Mouse (Mus musculus): ENCODE measurements around the gene Bcl6b. TPM values are rescaled to one million over a fixed set of nuclear protein-coding genes. Genes with fewer than 3 reads are reported as not detected.

Bcl6b gene
- polyA plus RNA-seq, 2 experiments = 1.0 TPM

- TF ChIP-seq EP300 (IDR thresholded peaks at IDR 0.05; ENCODE audit: low read depth) = no peak
- no peak for TF ChIP-seq CTCF (IDR thresholded peaks at IDR 0.05; ENCODE audit: low read depth)
- H3K36me3 ChIP-seq (replicated peaks; ENCODE audit: control insufficient read depth, insufficient read depth, low read depth) = no peaks in the 10 kb centered on the region
- H3K4me3 ChIP-seq (ENCODE audit: insufficient read depth in 1 of 2, low read depth in 2 of 2, low read length in 2 of 2) = peak overlapping the region in 1 of 2 experiments; percentile 0; a peak in 1 of 4 replicates
- ATAC-seq (ENCODE audit: insufficient read depth) = 0 out of 2 replicates have a peak, but pooled peaks have one; percentile 3
- 11% methylated on average over 18 of the region's 18 CpGs for WGBS (ENCODE audit: insufficient replicate concordance)
- H3K9ac ChIP-seq (replicated peaks) = no peak overlapping the region
- H3K27ac ChIP-seq = no peak overlapping the region
- peaks cover 44% of the 10 kb centered on the region for H3K27me3 ChIP-seq (ENCODE audit: control insufficient read depth, insufficient read depth, low read length)
- no peaks in the 10 kb centered on the region for H3K9me3 ChIP-seq (ENCODE audit: control insufficient read depth, low read length)
- no peak for DNase-seq (ENCODE audit: low read depth in 3 of 3, low spot score in 3 of 3)
- peak overlapping the region; percentile 43; the same call in 1 of the 2 replicates for H3K4me2 ChIP-seq (ENCODE audit: low read depth)
- peaks cover 7% of the 10 kb centered on the region in 2 experiments for H3K4me1 ChIP-seq (replicated peaks; ENCODE audit: control insufficient read depth in 2 of 2, insufficient read depth in 2 of 2, low read length in 1 of 2)
These were observed 14.8 kb downstream of the Bcl6b start for GRCm38 (mm10) chr11:70214856-70215209.

GRCm38 (mm10) chr11:70214191-70214855 is 15.3 kb downstream of the Bcl6b start:
- ATAC-seq (ENCODE audit: insufficient read depth) (no peak; the same call in 1 of the 2 replicates), DNase-seq (ENCODE audit: low read depth in 3 of 3, low spot score in 3 of 3) (no peak)
- no peaks in the 10 kb centered on the region for H3K9me3 ChIP-seq (ENCODE audit: control insufficient read depth, low read length)
- no peaks in the 10 kb centered on the region for H3K36me3 ChIP-seq (replicated peaks; ENCODE audit: control insufficient read depth, insufficient read depth, low read depth)
- 2% methylated on average over 46 of the region's 46 CpGs for WGBS (ENCODE audit: insufficient replicate concordance)
- peak overlapping the region; percentile 43 for H3K4me2 ChIP-seq (ENCODE audit: low read depth)
- no peak for TF ChIP-seq CTCF (IDR thresholded peaks at IDR 0.05; ENCODE audit: low read depth)
- TF ChIP-seq EP300 (IDR thresholded peaks at IDR 0.05; ENCODE audit: low read depth) = no peak
- H3K27ac ChIP-seq = no peak overlapping the region
- peak overlapping the region in 1 of 2 experiments; percentile 0; a peak in 2 of 4 replicates for H3K4me3 ChIP-seq (ENCODE audit: insufficient read depth in 1 of 2, low read depth in 2 of 2, low read length in 2 of 2)
- H3K27me3 ChIP-seq (ENCODE audit: control insufficient read depth, insufficient read depth, low read length) = peaks cover 44% of the 10 kb centered on the region
- peaks cover 2% of the 10 kb centered on the region in 2 experiments for H3K4me1 ChIP-seq (replicated peaks; ENCODE audit: control insufficient read depth in 2 of 2, insufficient read depth in 2 of 2, low read length in 1 of 2)
- H3K9ac ChIP-seq (replicated peaks) = no peak overlapping the region

- H3K27ac ChIP-seq = no peak overlapping the region
- no peak overlapping the region for H3K4me3 ChIP-seq (ENCODE audit: insufficient read depth in 1 of 2, low read depth in 2 of 2, low read length in 2 of 2)
- ATAC-seq (ENCODE audit: insufficient read depth) = no peak
- H3K4me1 ChIP-seq (replicated peaks; ENCODE audit: control insufficient read depth in 2 of 2, insufficient read depth in 2 of 2, low read length in 1 of 2) = no peaks in the 10 kb centered on the region
- peaks cover 44% of the 10 kb centered on the region for H3K27me3 ChIP-seq (ENCODE audit: control insufficient read depth, insufficient read depth, low read length)
- H3K9me3 ChIP-seq (ENCODE audit: control insufficient read depth, low read length) = no peaks in the 10 kb centered on the region
- peak overlapping the region; percentile 43 for H3K4me2 ChIP-seq (ENCODE audit: low read depth)
- no peak for DNase-seq (ENCODE audit: low read depth in 3 of 3, low spot score in 3 of 3)
- TF ChIP-seq EP300 (IDR thresholded peaks at IDR 0.05; ENCODE audit: low read depth) (no peak), CTCF (IDR thresholded peaks at IDR 0.05; ENCODE audit: low read depth) (no peak)
- H3K36me3 ChIP-seq (replicated peaks; ENCODE audit: control insufficient read depth, insufficient read depth, low read depth) = no peaks in the 10 kb centered on the region
- 11% methylated on average over 26 of the region's 26 CpGs for WGBS (ENCODE audit: insufficient replicate concordance)
- no peak overlapping the region for H3K9ac ChIP-seq (replicated peaks)
These were observed 15.9 kb downstream of the Bcl6b start for GRCm38 (mm10) chr11:70213736-70214135.

GRCm38 (mm10) chr11:70212896-70213295 is 16.7 kb downstream of the Bcl6b start:
- H3K9ac ChIP-seq (replicated peaks) = no peak overlapping the region
- H3K27ac ChIP-seq = no peak overlapping the region
- TF ChIP-seq CTCF (IDR thresholded peaks at IDR 0.05; ENCODE audit: low read depth) (peak; percentile 51; the same call in 1 of the 2 replicates), EP300 (IDR thresholded peaks at IDR 0.05; ENCODE audit: low read depth) (no peak)
- peaks cover 44% of the 10 kb centered on the region for H3K27me3 ChIP-seq (ENCODE audit: control insufficient read depth, insufficient read depth, low read length)
- no peak overlapping the region for H3K4me2 ChIP-seq (ENCODE audit: low read depth)
- H3K9me3 ChIP-seq (ENCODE audit: control insufficient read depth, low read length) = no peaks in the 10 kb centered on the region
- H3K36me3 ChIP-seq (replicated peaks; ENCODE audit: control insufficient read depth, insufficient read depth, low read depth) = no peaks in the 10 kb centered on the region
- 13% methylated on average over 9 of the region's 9 CpGs for WGBS (ENCODE audit: insufficient replicate concordance)
- DNase-seq (ENCODE audit: low read depth in 3 of 3, low spot score in 3 of 3) (peak in 1 of 3 experiments; percentile 49), ATAC-seq (ENCODE audit: insufficient read depth) (no peak)
- no peaks in the 10 kb centered on the region for H3K4me1 ChIP-seq (replicated peaks; ENCODE audit: control insufficient read depth in 2 of 2, insufficient read depth in 2 of 2, low read length in 1 of 2)
- no peak overlapping the region for H3K4me3 ChIP-seq (ENCODE audit: insufficient read depth in 1 of 2, low read depth in 2 of 2, low read length in 2 of 2)

- no peak for ATAC-seq (ENCODE audit: insufficient read depth)
- 56% methylated on average over 6 of the region's 6 CpGs for WGBS (ENCODE audit: insufficient replicate concordance)
- no peak for TF ChIP-seq EP300 (IDR thresholded peaks at IDR 0.05; ENCODE audit: low read depth)
- no peak for TF ChIP-seq CTCF (IDR thresholded peaks at IDR 0.05; ENCODE audit: low read depth)
These were observed 17.2 kb downstream of the Bcl6b start, which contains the start of gene Slc16a11 for GRCm38 (mm10) chr11:70212423-70212822. Gene Slc16a11 (plus strand): TSS chr11:70212752.

More at GRCm38 (mm10) chr11:70212423-70212822, 17.2 kb downstream of the Bcl6b start, which contains the start of gene Slc16a11:
- no peak within 1 kb of the TSS for H3K9ac ChIP-seq (replicated peaks)
- H3K4me2 ChIP-seq (ENCODE audit: low read depth) = peak within 1 kb of the TSS; percentile 43; the same call in 1 of the 2 replicates
- no peak within 1 kb of the TSS for H3K4me3 ChIP-seq (ENCODE audit: insufficient read depth in 1 of 2, low read depth in 2 of 2, low read length in 2 of 2)
- H3K9me3 ChIP-seq (ENCODE audit: control insufficient read depth, low read length) = no peaks in the 10 kb centered on the region
- no peak within 1 kb of the TSS for H3K27ac ChIP-seq
- H3K4me1 ChIP-seq (replicated peaks; ENCODE audit: control insufficient read depth in 2 of 2, insufficient read depth in 2 of 2, low read length in 1 of 2) = no peaks in the 10 kb centered on the region
- H3K36me3 ChIP-seq (replicated peaks; ENCODE audit: control insufficient read depth, insufficient read depth, low read depth) = no peaks in the 10 kb centered on the region
- H3K27me3 ChIP-seq (ENCODE audit: control insufficient read depth, insufficient read depth, low read length) = peaks cover 44% of the 10 kb centered on the region
- DNase-seq (ENCODE audit: low read depth in 3 of 3, low spot score in 3 of 3) = no peak
